Mouse (Mus musculus) WW6 (cell line): ENCODE measurements at regions not wholly inside any gene's neighbourhood (a gene's known extent, or its start where the extent isn't known, plus 50 kb on each side); places are given as distances from the start of the nearest gene placed in this dataset.

Experiments
- DNase-seq: peaks from one replicate; pipeline ENCODE4 v3.0.0-alpha.2; 2013; ENCODE audit warnings: low read depth, low spot score

DNA sequence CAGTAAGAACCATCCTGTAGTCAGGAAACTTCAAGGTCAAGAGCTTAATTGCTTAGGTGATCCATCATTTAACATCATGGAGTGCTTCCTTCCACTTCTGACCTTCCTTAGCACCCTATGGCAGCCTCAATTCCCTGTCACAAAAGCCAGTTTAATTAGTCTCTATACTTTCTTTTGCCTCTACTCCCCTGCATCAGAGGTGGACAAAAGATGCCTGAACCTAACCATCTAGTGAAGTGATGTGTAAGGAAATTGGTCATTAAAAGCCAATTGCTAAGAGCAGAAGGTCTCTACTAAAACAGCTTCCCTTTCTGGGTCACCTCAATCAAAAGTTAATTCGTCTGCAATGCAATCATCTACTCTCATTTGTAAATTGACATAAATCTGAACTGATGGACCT lies 234.3 kb upstream of the Fbxl7 start:
- no peak for DNase-seq

DNA sequence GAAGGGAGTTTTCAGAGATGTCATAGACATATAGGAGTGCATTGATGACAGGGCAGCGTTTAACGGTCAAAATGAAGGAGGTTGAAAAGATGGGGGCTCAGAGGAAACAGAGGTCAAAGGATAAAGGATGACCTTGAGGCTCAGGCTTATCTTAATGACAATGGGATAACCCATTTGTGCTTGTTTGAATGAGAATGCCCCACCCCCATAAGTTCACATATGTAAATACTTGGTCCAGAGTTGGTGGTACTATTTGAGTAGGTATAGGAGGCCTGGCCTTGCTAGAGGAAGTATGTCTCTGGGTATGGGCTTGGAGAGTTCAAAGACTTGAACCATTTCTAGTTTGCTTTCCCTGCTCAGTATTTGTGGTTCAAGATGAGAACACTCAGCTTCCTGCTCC lies 237.4 kb upstream of the Fbxl7 start:
- no peak for DNase-seq

DNA sequence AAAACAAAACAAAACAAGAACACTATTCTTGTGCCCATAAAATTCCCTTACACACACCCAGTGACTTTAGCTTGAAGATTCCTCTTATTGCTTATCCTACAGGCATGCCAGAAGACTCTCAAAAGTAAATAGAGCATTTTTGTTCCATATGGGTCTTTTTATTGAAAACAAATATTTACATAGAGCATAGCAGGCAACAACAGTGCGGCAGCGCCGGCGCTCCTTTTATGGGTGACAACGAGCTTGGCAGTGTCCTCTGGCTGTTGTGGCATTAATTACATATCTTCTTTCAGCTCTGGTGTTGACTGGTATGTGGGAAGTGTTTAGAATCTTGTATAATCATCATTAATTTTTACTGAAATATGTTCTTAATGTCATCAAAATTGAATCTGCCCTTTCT lies 242.2 kb upstream of the Fbxl7 start:
- DNase-seq: no peak

DNA sequence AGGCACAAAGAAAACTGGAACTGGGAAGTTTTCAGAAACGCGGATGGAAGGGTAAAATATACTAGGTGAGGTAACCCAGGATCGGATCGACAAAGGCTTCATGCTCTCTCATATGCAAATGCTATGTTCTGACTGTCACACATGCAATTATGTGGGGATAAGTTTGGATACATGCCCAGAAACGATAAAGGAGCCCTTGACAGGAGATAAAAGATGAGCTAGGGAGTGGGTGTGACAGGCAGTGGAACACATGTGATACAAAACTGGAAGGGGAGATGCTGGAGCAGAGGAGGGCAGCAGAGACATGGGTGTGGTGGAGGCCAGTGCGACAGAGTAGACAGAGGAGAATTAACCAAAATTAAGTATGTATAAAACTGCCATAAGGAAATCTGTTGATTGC lies 250.5 kb upstream of the Fbxl7 start:
- no peak for DNase-seq

DNA sequence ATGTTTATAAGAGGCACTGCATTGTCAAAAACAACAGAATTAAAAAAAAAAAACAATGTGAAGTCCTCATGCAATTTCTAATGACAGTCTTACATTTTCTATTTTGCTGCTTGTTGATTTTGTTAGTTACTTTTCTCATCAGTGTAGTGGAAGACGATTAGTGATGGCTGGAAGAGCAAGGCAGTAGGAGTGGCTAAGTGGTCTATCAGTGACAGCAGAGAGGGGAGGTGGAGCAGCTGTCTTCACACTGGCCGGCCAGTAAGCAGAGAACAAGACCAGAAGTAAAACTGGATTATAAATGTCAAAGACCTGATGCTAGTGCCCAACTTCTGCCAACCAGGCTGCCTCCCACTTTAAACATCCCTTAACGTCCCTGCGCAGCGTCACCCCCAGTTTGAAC lies 265.6 kb upstream of the Fbxl7 start:
- DNase-seq: no peak

DNA sequence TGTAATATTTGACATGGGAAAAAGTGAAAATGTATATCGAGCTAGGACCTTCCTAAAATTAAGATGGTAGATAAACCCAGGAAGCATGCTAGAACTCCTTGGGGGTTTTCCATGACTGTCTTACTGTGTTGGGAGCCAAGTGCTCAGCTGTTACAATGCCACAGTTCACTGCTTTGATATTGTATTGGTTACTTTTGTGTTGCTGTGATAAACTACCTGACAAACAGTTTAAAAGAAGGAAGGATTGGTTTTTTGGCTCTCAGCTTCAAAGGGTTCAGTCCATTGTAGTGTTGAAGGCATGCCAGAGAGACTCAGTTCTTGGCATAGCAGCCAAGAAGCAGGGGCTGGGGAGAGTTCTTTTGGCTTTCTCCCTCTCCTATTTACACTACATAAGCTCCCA lies 272.1 kb upstream of the Fbxl7 start:
- no peak for DNase-seq

DNA sequence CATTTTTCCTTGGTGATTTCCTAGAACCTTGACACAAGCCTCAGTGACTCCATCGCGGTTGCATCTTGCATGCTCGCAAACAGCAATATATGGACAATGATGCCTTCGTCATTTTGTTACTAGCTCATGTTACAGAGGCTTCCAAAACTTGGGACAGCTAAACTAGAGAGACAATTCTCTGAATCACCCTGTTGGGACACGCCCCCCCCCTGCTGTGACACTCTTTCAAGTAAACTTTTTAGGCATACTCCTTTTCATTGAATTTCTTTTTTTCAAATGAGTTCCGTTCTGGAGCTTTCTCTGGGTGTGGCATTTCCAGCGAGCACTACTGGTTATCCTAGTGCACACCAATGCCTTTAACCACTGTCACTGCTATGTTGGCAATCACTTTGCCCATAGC lies 274.5 kb upstream of the Fbxl7 start:
- DNase-seq: no peak

DNA sequence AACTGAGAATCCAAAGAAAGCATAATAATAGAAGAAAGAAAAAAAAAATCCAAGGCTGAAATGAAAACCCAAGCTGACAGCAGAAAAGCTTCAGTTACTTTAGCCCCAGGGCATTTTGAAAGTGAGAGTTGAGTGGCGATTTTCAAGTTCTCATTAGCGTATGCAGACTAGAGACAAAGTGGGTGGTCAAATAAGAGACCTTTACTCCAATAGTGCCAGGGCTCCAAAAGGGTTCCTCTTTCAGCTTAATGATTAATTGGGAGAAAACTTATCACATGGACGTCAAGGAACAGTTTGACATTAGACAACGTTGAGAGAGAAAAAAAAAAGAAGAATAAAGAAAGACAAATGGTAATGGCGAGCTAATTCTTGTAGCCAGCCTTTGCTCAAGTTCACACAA lies 278.1 kb upstream of the Fbxl7 start:
- no peak for DNase-seq

DNA sequence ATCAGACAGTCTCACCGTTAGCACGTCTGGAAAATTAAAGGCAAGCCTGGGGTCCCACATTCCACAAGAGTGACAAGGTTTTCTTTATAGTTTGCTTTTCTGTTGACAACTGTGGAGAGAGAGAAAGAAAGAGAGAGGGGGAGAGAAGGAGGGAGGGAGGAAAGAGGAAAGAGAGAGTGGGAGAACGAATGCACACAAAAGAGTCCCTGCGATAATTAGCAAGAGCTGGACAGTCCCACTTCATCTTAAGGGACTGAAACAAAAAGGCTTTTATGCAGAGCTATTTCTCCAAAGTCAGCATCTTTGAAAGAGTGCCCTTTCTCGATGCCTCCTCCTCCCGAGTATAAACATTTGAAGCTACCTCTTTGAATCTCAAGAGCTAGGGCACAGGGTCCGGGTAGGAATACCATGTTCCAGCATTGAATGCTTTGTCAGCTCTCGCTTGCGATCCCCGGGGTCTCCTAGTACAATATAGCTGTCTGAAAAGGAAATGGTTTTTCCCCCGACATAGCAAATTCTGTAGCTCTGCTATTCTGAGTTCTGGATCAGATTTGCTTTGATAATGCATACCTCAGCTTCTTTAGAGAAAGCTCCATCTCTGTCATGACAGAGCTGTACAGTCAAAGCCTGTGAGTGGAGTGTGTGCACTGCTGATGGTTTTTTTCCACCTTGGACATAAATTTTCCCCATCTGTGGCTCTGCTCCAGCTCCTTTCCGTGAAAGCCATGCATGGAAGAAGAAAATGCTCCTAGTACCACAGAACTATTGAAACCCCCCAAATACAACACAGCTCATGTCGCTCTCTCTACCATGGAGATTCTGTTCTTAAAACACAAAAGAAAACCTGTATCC lies 282.9 kb upstream of the Fbxl7 start:
- DNase-seq: no peak

DNA sequence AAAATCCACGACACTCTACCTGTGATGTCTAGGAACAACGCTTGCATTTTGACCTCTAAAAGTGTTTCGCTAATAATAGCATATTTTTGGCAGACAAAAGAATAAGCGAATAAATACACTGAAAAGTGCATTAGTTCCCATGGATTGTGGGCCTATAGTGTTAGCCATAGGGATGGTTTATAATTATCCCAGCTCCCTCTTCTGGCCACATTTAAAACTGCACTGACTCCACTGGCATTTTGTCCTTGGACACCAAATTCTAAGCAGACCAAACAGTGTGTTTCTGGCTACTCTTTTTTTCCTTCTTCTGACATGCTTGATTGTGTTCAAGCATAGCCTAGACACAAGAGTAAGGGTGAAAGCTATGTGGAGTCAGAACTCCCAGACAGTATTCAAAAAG lies 276.8 kb upstream of the Ank start:
- no peak for DNase-seq

DNA sequence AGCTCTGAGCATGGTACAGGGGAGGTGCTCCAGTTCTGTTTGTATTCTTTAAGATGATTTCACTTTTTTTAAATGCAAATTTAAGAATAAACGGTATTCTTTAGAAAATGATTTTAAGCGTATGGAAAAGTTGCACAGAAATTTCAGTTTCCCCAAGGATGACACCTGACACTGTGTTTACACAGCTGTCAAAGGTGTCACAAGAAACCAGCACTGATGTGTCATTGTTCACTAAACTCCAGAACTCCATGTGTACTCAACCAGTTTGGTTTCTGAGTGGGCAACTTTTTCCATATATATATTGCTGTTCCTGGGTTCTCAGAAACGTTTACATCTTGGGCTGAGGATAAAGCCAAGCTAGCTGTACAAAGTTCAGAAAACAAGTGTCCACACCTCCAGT lies 265.0 kb upstream of the Ank start:
- DNase-seq: no peak

DNA sequence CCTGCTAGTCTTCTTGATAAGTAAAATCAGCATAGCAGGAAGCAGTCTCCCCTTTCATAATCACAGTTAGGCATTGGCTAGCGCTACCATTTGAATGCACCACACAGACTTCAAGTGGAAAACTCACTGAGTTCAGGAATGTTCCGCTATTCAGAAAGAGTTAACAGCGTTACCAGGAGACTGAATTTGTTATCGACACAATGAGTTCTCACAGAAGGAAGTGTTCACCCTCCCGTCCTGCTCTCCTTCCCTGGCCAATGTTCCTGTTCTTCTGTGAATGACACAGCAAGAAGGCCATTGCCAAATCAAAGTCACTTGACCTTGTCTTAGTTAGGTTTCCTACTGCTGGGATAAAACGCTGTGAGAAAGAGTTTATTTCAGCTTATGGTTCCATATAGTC lies 261.6 kb upstream of the Ank start:
- no peak for DNase-seq

DNA sequence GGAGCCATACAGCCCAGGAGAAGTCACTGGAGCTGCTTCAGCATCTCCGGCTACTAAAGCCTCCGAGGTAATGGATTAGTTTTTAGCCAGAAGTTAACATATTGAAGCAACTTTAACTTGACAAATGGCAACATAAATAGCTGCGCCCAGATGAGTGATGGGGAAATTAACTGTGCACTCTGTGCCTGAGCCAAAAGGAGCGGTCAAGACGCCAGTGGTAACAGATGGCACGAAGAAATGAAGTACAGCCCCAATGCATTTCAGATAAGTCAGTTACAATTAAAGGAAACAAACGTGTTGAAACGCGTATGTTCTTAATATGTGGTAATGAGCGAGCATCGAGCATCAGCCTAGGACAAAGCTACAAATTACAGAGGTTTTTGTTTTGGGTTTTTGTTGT lies 259.0 kb upstream of the Ank start:
- no peak for DNase-seq

DNA sequence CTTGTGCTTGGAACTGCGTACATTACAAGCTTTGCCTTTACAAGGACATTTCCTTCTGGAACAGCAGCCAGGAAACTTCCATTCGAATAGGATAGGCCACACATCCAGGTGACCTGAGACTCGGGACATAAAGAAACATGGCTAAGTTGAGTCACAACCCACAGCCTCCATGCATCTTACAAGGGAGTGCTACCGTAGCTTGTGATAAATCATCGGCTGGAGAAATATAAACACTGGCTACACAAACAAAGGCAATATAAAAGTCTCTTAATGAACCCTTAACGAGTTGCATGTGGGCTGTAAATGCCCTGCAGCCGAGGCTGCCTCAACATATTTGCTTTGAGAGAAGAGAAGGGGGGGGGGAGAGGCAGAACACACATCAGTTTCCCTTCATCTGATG lies 250.1 kb upstream of the Ank start:
- no peak for DNase-seq

DNA sequence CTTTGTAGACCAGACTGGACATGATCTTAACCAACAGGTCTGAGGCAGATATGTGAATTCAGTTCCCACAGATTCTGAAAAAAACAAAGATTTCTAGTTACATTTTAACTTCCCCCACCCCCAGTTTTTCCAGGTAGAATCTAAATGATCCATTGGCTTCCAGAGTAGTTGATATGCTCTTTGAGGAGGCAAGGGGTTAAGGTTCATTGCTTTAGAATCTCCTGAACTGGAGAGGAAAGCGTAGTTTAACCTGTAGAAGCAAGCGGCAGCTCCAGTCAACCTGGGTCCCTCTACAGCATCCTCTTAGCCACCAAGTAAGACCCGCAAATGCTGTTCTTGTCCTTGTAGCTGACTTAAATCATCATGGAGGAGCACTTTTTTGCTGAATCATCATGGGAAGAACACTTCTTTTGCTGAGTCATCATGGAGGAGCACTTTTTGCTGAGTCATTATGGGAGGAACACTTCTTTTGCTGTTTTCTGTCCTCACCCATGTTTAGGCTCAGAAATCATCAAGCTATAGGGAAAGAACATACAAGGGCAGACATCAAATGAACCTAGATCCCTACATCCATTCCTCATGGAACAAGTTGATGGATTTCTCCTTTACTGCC lies 247.2 kb upstream of the Ank start:
- no peak for DNase-seq

DNA sequence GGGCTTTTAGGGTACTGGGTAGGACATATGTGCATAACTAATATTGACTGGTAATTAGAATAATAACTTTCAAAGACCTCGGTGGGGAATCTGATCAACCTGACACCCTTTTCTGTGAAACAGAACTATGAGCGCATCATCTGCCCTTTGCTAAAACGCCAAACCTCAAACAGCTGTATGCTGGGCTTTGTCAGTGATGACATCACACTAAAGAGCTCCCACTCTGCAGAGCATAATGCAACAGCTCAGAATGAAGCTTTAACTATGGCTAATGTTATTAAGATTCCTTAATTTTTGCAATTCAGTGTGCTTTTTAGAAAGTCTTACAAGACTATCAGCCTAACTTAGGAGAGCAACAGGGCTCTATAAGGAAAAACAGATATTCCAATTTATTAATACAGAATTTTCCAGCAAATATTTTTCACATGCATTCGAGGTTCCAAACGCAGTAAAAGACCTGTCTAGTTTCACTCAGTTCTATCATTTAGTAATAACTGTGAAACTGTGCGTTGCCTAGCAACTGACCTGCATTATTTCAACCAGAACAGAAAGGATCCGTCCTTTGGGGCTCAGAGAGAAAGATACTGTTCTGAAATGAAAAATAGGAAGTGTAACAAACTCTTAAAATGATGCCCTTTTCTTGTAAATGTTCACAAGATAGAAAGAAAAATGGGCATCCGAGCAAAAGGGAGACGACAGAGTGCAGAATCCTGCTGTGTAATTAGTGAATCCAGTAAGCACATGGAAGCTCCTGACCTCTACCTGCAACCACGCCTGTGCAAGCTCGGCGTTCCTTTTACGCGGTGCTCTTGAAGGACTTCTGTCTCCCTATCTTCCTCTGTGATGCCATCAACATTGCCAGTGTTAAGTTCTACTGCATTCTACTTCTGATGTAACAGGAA lies 242.6 kb upstream of the Ank start:
- no peak for DNase-seq

DNA sequence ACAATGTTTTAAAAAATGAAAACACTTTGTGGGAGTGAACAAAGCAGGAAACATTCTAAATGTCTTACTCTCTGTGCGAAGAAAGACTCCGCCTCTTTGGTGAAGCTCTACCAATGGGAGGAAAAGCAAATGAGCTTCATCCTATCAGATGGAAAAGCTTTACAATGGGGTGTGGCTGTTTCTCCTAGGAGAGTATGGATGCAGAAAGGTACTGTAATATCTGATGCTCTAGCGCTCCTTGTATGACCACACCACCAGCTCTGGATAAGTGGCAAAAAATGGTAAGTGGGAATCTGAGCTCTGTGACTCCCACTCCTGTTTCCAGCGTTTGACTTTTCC lies 242.0 kb upstream of the Ank start:
- no peak for DNase-seq

DNA sequence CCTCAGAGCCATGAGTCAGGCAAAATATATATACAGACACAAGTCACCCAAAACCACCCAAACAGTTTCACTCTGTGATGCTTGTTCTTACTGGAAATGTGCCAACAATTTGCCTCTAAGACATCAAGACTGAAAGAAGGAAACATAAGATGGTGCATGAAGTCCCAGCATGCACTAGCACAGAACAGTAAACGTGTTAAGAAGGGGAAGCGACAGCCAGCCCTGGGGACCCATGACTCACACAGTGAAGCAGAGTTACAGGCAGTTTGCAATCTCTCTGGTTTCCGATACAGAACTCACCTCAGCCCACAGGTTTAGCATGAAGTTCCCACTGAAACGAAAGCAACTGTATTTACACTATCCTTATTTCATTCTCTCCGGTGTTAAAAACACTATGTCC lies 233.7 kb upstream of the Ank start:
- no peak for DNase-seq

DNA sequence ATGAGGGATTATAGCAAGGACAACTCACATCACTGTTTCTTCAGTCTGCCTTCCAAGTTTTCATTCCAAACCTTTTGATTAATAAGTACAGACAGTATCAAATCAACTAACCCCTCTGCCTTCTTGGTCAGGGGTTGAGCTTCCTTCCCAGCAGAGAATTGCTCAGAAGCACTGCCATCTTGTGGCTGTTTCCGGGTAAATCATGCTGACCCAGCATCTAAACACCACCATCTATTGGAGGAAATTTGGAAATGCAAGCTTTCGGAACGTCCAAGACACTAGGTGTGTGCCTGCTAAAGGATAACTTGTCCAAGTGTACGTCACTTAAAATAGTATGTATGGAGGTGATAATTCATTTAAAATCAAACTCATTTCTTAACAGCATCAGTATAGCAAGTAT lies 231.7 kb upstream of the Ank start:
- DNase-seq: peak; percentile 45

DNA sequence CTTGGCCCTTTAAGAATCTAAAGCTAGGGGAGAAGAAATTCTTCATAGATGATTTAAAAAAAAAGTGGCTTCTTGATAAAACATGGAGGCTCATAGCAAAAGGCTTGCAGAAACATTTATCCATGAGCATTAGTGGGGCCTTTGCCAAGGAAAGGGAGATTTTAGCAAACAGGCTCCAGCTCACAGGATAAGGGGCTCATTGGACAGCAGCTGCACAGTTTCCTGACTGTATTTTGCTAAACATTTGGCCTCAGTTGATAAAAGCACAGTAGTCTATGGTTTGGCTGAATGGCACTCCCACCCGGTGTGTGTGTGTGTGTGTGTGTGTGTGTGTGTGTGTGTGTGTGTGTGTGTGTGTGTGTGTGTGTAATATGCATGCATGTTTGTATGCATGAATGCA lies 228.2 kb upstream of the Ank start:
- no peak for DNase-seq

DNA sequence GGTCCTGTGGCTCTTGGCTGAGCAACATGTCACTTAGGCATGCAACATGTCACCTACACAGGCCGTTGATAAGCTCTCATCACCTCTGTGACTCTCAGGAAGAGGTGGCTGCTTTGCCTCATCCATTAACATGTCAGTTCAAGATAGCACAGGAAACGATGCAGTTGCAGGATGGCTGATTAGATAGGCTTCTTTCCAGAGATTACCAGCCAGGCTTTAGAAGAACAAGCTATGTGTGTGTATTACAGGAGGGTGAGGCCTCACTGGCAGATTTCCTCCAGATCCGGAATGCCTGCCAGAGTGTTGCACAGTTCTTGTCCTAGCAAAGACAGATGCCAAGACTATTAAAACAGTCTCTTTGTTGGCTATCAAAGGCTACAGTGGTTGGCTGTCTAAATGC lies 220.2 kb upstream of the Ank start:
- no peak for DNase-seq

DNA sequence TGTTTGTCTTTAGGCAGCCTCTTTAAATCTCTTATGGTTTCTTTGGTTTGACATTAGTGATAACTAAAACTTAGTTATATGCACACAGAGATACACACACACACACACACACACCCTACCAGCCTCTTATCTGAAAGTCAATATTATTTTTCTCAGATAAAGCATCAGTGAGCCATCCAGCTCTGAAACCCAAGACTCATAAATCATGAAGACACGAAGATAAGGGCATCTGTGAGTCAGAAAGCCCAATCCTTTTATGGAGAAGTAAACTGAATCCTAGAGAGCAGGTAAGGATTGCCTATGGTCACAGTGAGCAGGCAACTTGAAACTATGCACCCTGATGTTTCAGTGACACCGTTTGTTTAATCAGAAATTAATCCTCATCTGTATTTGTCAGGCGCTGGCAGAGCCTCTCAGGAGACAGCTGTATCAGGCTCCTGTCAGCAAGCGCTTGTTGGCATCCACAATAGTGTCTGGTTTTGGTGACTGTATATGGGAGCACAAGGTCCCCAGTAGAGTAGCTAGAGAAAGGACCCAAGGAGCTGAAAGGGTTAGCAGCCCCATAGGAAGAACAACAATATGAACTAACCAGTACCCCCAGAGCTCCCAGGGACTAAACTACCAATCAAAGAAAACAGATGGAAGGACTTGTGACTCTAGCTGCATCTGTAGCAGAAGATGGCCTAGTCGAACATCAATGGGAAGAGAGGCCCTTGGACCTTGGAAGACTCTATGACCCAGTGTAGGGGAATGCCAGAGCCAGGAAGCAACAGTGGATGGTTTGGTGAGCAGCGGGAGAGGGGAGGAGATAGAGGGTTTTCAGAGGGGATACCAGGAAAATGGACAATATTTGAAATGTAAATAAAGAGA lies 207.3 kb upstream of the Ank start:
- DNase-seq: no peak
